7 mouse cellular contexts compared by ENCODE assay signal in genomic region chr7:45715090-45715708, GRCm38 (mm10). TPM values are rescaled to one million over a fixed set of nuclear protein-coding genes. Genes with fewer than 3 reads are reported as not detected.
DNase-seq lines count a peak whose midpoint lies in the region; ATAC-seq lines count a peak whose summit lies in the region.

Rpl18 (plus strand) TSS chr7:45715457.

- peak; percentile 90 to 95 for DNase-seq in adrenal gland, adult 18-20 months (ENCODE audit: low spot score in 2 of 2)
- DNase-seq in embryo, embryonic 11 days, result peak; percentile 99
- peak; percentile 91 to 95 for DNase-seq in gastrocnemius, postnatal 36 days
- DNase-seq in left cerebral cortex, postnatal 36 days (ENCODE audit: low spot score in 2 of 2), result peak; percentile 98
- peak; percentile 98 for DNase-seq in midbrain, embryonic 11.5 days (ENCODE audit: low spot score, missing footprints)
- peak; percentile 96 for DNase-seq in skeletal muscle tissue, adult 2 months (ENCODE audit: low read depth, low spot score)

- intact Hi-C loops in gastrocnemius, postnatal 36 days (cut with DNase I), result no loop called here
- intact Hi-C loops in left cerebral cortex, postnatal 36 days (cut with DNase I), result no loop called here

- peak within 1 kb of the TSS; percentile 98 for H3K27ac ChIP-seq in intestine, embryonic 16.5 days (ENCODE audit: low read length)
- no peak within 1 kb of the TSS for H3K27ac ChIP-seq in midbrain, embryonic 11.5 days (ENCODE audit: low read depth, low read length)

- peaks cover 29% of the 10 kb centered on the region for H3K36me3 ChIP-seq in intestine, embryonic 16.5 days (ENCODE audit: control insufficient read depth, insufficient read depth, low read length)
- H3K36me3 ChIP-seq in midbrain, embryonic 11.5 days (ENCODE audit: control insufficient read depth, insufficient read depth, low read length), result peaks cover 33% of the 10 kb centered on the region

- peak within 1 kb of the TSS; percentile 75 for H3K4me3 ChIP-seq in intestine, embryonic 16.5 days (ENCODE audit: low read length)
- peak within 1 kb of the TSS; percentile 69 for H3K4me3 ChIP-seq in midbrain, embryonic 11.5 days (ENCODE audit: low read depth, low read length)

- peak; percentile 86 for ATAC-seq in intestine, embryonic 16.5 days
- peak; percentile 93 for ATAC-seq in midbrain, embryonic 11.5 days (ENCODE audit: low FRiP score)

- H3K9me3 ChIP-seq in intestine, embryonic 16.5 days (ENCODE audit: control insufficient read depth, low read length), result no peaks in the 10 kb centered on the region
- no peaks in the 10 kb centered on the region for H3K9me3 ChIP-seq in midbrain, embryonic 11.5 days (ENCODE audit: control insufficient read depth, low read length)

- no peaks in the 10 kb centered on the region for H3K27me3 ChIP-seq in intestine, embryonic 16.5 days (replicated peaks; ENCODE audit: control insufficient read depth, insufficient read depth, low read length)
- H3K27me3 ChIP-seq in midbrain, embryonic 11.5 days (ENCODE audit: control insufficient read depth, insufficient read depth, low read length), result no peaks in the 10 kb centered on the region

- WGBS in intestine, embryonic 16.5 days, result 6% methylated on average over 34 of the region's 34 CpGs
- 8% methylated on average over 34 of the region's 34 CpGs for WGBS in midbrain, embryonic 11.5 days

- H3K9ac ChIP-seq in intestine, embryonic 16.5 days (ENCODE audit: low read depth, low read length), result peak within 1 kb of the TSS; percentile 90
- peak within 1 kb of the TSS; percentile 74 for H3K9ac ChIP-seq in midbrain, embryonic 11.5 days (ENCODE audit: low read length)

- H3K4me1 ChIP-seq in intestine, embryonic 16.5 days (ENCODE audit: control insufficient read depth, insufficient read depth, low read length), result peaks cover 55% of the 10 kb centered on the region
- peaks cover 41% of the 10 kb centered on the region for H3K4me1 ChIP-seq in midbrain, embryonic 11.5 days (ENCODE audit: control insufficient read depth, insufficient read depth, low read length)

- peak within 1 kb of the TSS; percentile 90 for H3K4me2 ChIP-seq in intestine, embryonic 16.5 days (ENCODE audit: low read depth, low read length)
- peak within 1 kb of the TSS; percentile 93 for H3K4me2 ChIP-seq in midbrain, embryonic 11.5 days

RNA-seq across cellular contexts. Expression of gene Rpl18, which starts in this region (rescaled TPM):
- total RNA-seq in adrenal gland, adult 18-20 months (2021), result 100 to 1,000 TPM; 934 to 965 TPM
- total RNA-seq in gastrocnemius, postnatal 36 days (2021), result 100 to 1,000 TPM; 396 to 453 TPM
- polyA plus RNA-seq in intestine, embryonic 16.5 days (2015; fragmentation: Nextera tagmentation; extraction: Ambion mirVana), result 1,070 and 1,157 TPM in 2 replicates
- total RNA-seq in left cerebral cortex, postnatal 36 days (2021), result 100 to 1,000 TPM; 284 to 337 TPM
- polyA plus RNA-seq in midbrain, embryonic 11.5 days (2014; fragmentation: Nextera tagmentation; extraction: Ambion mirVana), result 878 and 933 TPM in 2 replicates
